Mouse (Mus musculus) lung, embryonic 14.5 days (tissue): ENCODE results near the gene Anapc7. TPM values are rescaled to one million over a fixed set of nuclear protein-coding genes. Genes with fewer than 3 reads are reported as not detected.

Source experiments
- ATAC-seq: fragments of 200-750 bp; cut with Nextera tagmentation; 2 replicates; pipeline ENCODE4 v1.8.0; 2017; ENCODE audit warnings: mild to moderate bottlenecking, moderate TSS enrichment, moderate library complexity; ENCODE audit not compliant: insufficient read depth
- DNase-seq: peaks from one replicate; pipeline ENCODE4 v3.0.0-alpha.2; 2015
- H3K27ac ChIP-seq: fragments of 300-500 bp; sonication (generic); 2 replicates; pipeline ENCODE4 v1.5.1; 2014; ENCODE audit warnings: low read depth, mild to moderate bottlenecking, moderate library complexity
- H3K27me3 ChIP-seq: fragments of 300-500 bp; sonication (generic); 2 replicates; pipeline ENCODE4 v1.6.1; 2014; ENCODE audit warnings: low read length, control low read depth; ENCODE audit not compliant: insufficient read depth
- H3K36me3 ChIP-seq: fragments of 300-500 bp; sonication (generic); 2 replicates; pipeline ENCODE4 v1.6.1; 2014; ENCODE audit warnings: control low read depth; ENCODE audit not compliant: insufficient read depth
- H3K4me1 ChIP-seq: fragments of 300-500 bp; sonication (generic); 2 replicates; pipeline ENCODE4 v1.6.1; 2014; ENCODE audit warnings: antibody characterized with exemption, control low read depth; ENCODE audit not compliant: insufficient read depth
- H3K4me2 ChIP-seq: fragments of 300-500 bp; sonication (generic); 2 replicates; pipeline ENCODE4 v1.6.1; 2014; ENCODE audit warnings: mild to moderate bottlenecking
- H3K4me3 ChIP-seq: fragments of 300-500 bp; sonication (generic); 2 replicates; pipeline ENCODE4 v1.5.1; 2014; ENCODE audit warnings: low read depth, low read length
- H3K9ac ChIP-seq: fragments of 300-500 bp; sonication (generic); 2 replicates; pipeline ENCODE4 v1.6.1; 2014
- H3K9me3 ChIP-seq: fragments of 300-500 bp; sonication (generic); 2 replicates; pipeline ENCODE4 v1.6.1; 2016; ENCODE audit warnings: low read depth, low read length, control low read depth
- CTCF ChIP-seq: IDR thresholded peaks from 2 replicates; pipeline ENCODE4 v1.5.1; 2016; ENCODE audit warnings: antibody characterized with exemption, low read depth
- WGBS: fragments of 180-500 bp; shearing (Covaris S2); extraction: QIAGEN DNeasy Blood & Tissue Kit; methylation state at CpG from one replicate; pipeline ENCODE4 v1.1.7; 2014; 5-methylcytosine and 5-hydroxymethylcytosine counted together
- polyA plus RNA-seq: library from polyadenylated mRNA; unstranded; fragments of >200 nt; fragmentation: Nextera tagmentation; extraction: Ambion mirVana; gene quantifications from 2 replicates; pipeline ENCODE4 v1.2.1, GENCODE M21; 2014

Anapc7 gene
- polyA plus RNA-seq, 1 experiment from 2014 or later, result 31.9 TPM

- DNase-seq (no peak), ATAC-seq (no peak)
- Histone ChIP-seq H3K9me3 (no peaks in the 10 kb centered on the region), H3K4me2 (no peak overlapping the region), H3K4me1 (no peaks in the 10 kb centered on the region; the same call in 1 of the 2 replicates), H3K4me3 (no peak overlapping the region), H3K9ac (no peak overlapping the region), H3K36me3 (no peaks in the 10 kb centered on the region), H3K27ac (no peak overlapping the region), H3K27me3 (no peaks in the 10 kb centered on the region)
- TF ChIP-seq CTCF, result no peak
- 87% methylated on average over 5 of the region's 5 CpGs for WGBS
These were observed 31.5 kb upstream of the Anapc7 start for GRCm38 (mm10) chr5:122390006-122390405.

GRCm38 (mm10) chr5:122390671-122391070, 30.8 kb upstream of the Anapc7 start:
- Histone ChIP-seq H3K27me3 (no peaks in the 10 kb centered on the region), H3K4me1 (no peaks in the 10 kb centered on the region; the same call in 1 of the 2 replicates), H3K4me3 (no peak overlapping the region), H3K4me2 (no peak overlapping the region), H3K9ac (no peak overlapping the region), H3K27ac (no peak overlapping the region), H3K36me3 (no peaks in the 10 kb centered on the region), H3K9me3 (no peaks in the 10 kb centered on the region)
- ATAC-seq (peak; percentile 26; the same call in 1 of the 2 replicates), DNase-seq (no peak)
- no peak for TF ChIP-seq CTCF

GRCm38 (mm10) chr5:122391178-122391785, 30.2 kb upstream of the Anapc7 start:
- 0 out of 2 replicates have a peak, but pooled peaks have one; percentile 12 for ATAC-seq
- WGBS, result 50% methylated on average over 15 of the region's 16 CpGs

GRCm38 (mm10) chr5:122391786-122392180, 29.7 kb upstream of the Anapc7 start, which contains the start of gene Arpc3:
Gene Arpc3, plus strand, starts transcription at chr5:122391878.
- peak; percentile 98 for DNase-seq
- ATAC-seq, result peak; percentile 83
- 0% methylated on average over 39 of the region's 39 CpGs for WGBS

More at GRCm38 (mm10) chr5:122391178-122391785, 30.2 kb upstream of the Anapc7 start:
- TF ChIP-seq CTCF, result no peak
- peak overlapping the region; percentile 85 for H3K4me3 ChIP-seq
- no peaks in the 10 kb centered on the region for H3K27me3 ChIP-seq
- H3K27ac ChIP-seq, result no peak overlapping the region
- H3K9me3 ChIP-seq, result no peaks in the 10 kb centered on the region
- H3K4me2 ChIP-seq, result peak overlapping the region; percentile 84; the same call in 1 of the 2 replicates
- no peak for DNase-seq
- H3K4me1 ChIP-seq, result no peaks in the 10 kb centered on the region; the same call in 1 of the 2 replicates
- H3K36me3 ChIP-seq, result no peaks in the 10 kb centered on the region
- H3K9ac ChIP-seq, result no peak overlapping the region

GRCm38 (mm10) chr5:122392227-122393004, 29.1 kb upstream of the Anapc7 start:
- ATAC-seq, result peak; percentile 26; the same call in 1 of the 2 replicates
- TF ChIP-seq CTCF, result no peak
- Histone ChIP-seq H3K9me3 (no peaks in the 10 kb centered on the region), H3K36me3 (peaks cover 11% of the 10 kb centered on the region), H3K9ac (peak overlapping the region; percentile 85), H3K4me2 (peak overlapping the region; percentile 84), H3K27ac (peak overlapping the region; percentile 69; the same call in 1 of the 2 replicates), H3K4me1 (no peaks in the 10 kb centered on the region; the same call in 1 of the 2 replicates), H3K4me3 (peak overlapping the region; percentile 85), H3K27me3 (no peaks in the 10 kb centered on the region)
- peak; percentile 10 for DNase-seq
- WGBS, result 12% methylated on average over 19 of the region's 19 CpGs

More at GRCm38 (mm10) chr5:122391786-122392180, 29.7 kb upstream of the Anapc7 start, which contains the start of gene Arpc3:
- Histone ChIP-seq H3K36me3 (peaks cover 4% of the 10 kb centered on the region), H3K9ac (peak within 1 kb of the TSS; percentile 85), H3K4me1 (no peaks in the 10 kb centered on the region; the same call in 1 of the 2 replicates), H3K27ac (peak within 1 kb of the TSS; percentile 69; the same call in 1 of the 2 replicates), H3K27me3 (no peaks in the 10 kb centered on the region), H3K4me3 (peak within 1 kb of the TSS; percentile 85), H3K4me2 (peak within 1 kb of the TSS; percentile 84), H3K9me3 (no peaks in the 10 kb centered on the region)
- TF ChIP-seq CTCF, result peak; percentile 92

- peak; percentile 82 for DNase-seq
These were observed 27.6 kb upstream of the Anapc7 start for GRCm38 (mm10) chr5:122393887-122394286.

More at GRCm38 (mm10) chr5:122393887-122394286, 27.6 kb upstream of the Anapc7 start:
- Histone ChIP-seq H3K4me3 (no peak overlapping the region), H3K4me1 (no peaks in the 10 kb centered on the region; the same call in 1 of the 2 replicates), H3K4me2 (no peak overlapping the region), H3K27me3 (no peaks in the 10 kb centered on the region), H3K9ac (no peak overlapping the region), H3K9me3 (no peaks in the 10 kb centered on the region), H3K36me3 (peaks cover 24% of the 10 kb centered on the region), H3K27ac (no peak overlapping the region)
- 51% methylated on average over 2 of the region's 2 CpGs for WGBS
- peak; percentile 81 for TF ChIP-seq CTCF
- no peak for ATAC-seq
